Mouse (Mus musculus) thymus, adult 2 months (tissue): ENCODE measurements around the gene Spcs1. TPM values are rescaled to one million over a fixed set of nuclear protein-coding genes. Genes with fewer than 3 reads are reported as not detected.

Experiments used
- DNase-seq: peaks from one replicate; pipeline ENCODE4 v3.0.0; 2021
- H3K27ac ChIP-seq: fragments of 200-500 bp; 2 replicates; pipeline ENCODE4 v1.5.1; 2012; ENCODE audit warnings: low read length, control low read depth; ENCODE audit not compliant: control insufficient read depth, insufficient read depth
- H3K27me3 ChIP-seq: fragments of 200-500 bp; 2 replicates; pipeline ENCODE4 v1.6.1; 2012; ENCODE audit warnings: mild to moderate bottlenecking, low read length, moderate library complexity, mixed read lengths; ENCODE audit not compliant: control insufficient read depth, insufficient read depth
- H3K36me3 ChIP-seq: fragments of 200-500 bp; 2 replicates; pipeline ENCODE4 v1.6.1; 2012; ENCODE audit warnings: mild to moderate bottlenecking, low read length, moderate library complexity; ENCODE audit not compliant: control insufficient read depth, insufficient read depth
- H3K4me1 ChIP-seq: fragments of 200-500 bp; replicated peaks from 2 replicates; pipeline ENCODE4 v1.6.1; 2012; ENCODE audit warnings: low read length; ENCODE audit not compliant: control insufficient read depth, insufficient read depth
- H3K4me3 ChIP-seq: fragments of 200-500 bp; 2 replicates; pipeline ENCODE4 v1.5.1; 2012; ENCODE audit warnings: mild to moderate bottlenecking, low read length, control low read depth, moderate library complexity; ENCODE audit not compliant: control insufficient read depth, insufficient read depth
- CTCF ChIP-seq: fragments of 200-500 bp; IDR thresholded peaks from 2 replicates; pipeline ENCODE4 v1.5.1; 2012; ENCODE audit warnings: mild to moderate bottlenecking, control low read depth, low read length, moderate library complexity, borderline replicate concordance; ENCODE audit not compliant: control insufficient read depth, poor library complexity, insufficient read depth; ENCODE audit errors: extremely low read depth
- POLR2A ChIP-seq: fragments of 200-500 bp; IDR thresholded peaks from 2 replicates; pipeline ENCODE4 v1.6.1; 2012; ENCODE audit warnings: mild to moderate bottlenecking, low read length, control low read depth, moderate library complexity; ENCODE audit not compliant: control insufficient read depth, poor library complexity, insufficient read depth; ENCODE audit errors: extremely low read depth
- WGBS: fragments of 180-500 bp; shearing (Covaris S2); methylation state at CpG from one replicate; pipeline ENCODE4 v1.1.7; 2018; 5-methylcytosine and 5-hydroxymethylcytosine counted together
- polyA plus RNA-seq: library from polyadenylated mRNA; depleted of rRNA; stranded (reverse); fragments of >200 nt; gene quantifications from 2 replicates; pipeline ENCODE4 v1.2.3, GENCODE M21; 2012; rRNA removed

Spcs1 gene
- polyA plus RNA-seq, 1 experiment = 183 TPM

DNA sequence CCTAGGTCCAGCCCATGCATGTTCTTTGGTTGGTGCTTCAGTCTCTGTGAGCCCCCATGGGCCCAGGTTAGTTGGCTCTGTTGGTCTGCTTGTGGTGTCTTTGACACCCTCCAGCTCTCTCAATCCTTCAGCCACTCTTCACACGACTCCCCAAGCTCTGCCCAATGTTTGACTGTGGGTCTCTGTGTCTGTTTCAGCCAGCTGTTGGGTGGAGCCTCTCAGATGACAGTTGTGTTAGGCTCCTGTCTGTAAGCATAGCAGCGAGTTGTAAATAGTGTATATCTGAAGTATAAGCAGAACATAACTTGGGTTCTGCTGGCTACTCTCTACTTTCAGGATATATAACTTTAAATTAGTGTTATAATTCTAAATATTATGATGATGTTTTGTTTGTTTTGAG lies 43.0 kb downstream of the Spcs1 start:
- 93% methylated on average over 2 of the region's 2 CpGs for WGBS
- Histone ChIP-seq H3K27me3 (no peaks in the 10 kb centered on the region), H3K27ac (no peak overlapping the region), H3K36me3 (no peaks in the 10 kb centered on the region), H3K4me3 (no peak overlapping the region), H3K4me1 (no peaks in the 10 kb centered on the region)
- no peak for DNase-seq
- TF ChIP-seq POLR2A (no peak), CTCF (no peak)

GRCm38 (mm10) chr14:30951154-30951825 lies 50.2 kb downstream of the Spcs1 start, which contains the start of gene Nek4:
Gene Nek4 (plus strand): TSS chr14:30951377.
- H3K36me3 ChIP-seq = no peaks in the 10 kb centered on the region
- no peak within 1 kb of the TSS for H3K27ac ChIP-seq
- WGBS = under 1% methylated on average over 57 of the region's 57 CpGs
- peak; percentile 96 for DNase-seq
- no peaks in the 10 kb centered on the region for H3K27me3 ChIP-seq
- H3K4me3 ChIP-seq = peak within 1 kb of the TSS; percentile 70
- TF ChIP-seq CTCF = peak; percentile 60; the same call in 1 of the 2 replicates
- TF ChIP-seq POLR2A = peak; percentile 42; the same call in 1 of the 2 replicates
- H3K4me1 ChIP-seq = peaks cover 2% of the 10 kb centered on the region

DNA sequence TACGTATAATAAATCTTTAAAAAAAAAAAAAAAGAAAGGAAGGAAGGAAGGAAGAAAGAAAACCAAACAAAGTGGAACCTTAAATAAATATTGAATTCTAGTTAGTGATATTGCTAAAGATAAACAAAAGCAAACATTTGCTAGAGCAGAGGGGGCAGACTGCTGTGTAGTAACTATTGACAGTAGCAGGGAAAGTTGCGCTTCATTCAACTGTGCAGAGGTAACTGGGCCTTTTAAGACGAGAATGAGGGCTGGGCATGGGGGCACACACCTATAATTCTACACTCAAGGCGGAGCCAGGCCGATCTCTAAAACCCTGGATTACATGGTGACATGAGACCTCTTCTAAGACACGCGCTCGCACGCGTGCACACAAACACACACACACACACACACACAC lies 51.5 kb downstream of the Spcs1 start:
- WGBS = 98% methylated on average over 10 of the region's 10 CpGs
- Histone ChIP-seq H3K4me1 (peaks cover 2% of the 10 kb centered on the region), H3K27ac (no peak overlapping the region), H3K36me3 (no peaks in the 10 kb centered on the region), H3K4me3 (no peak overlapping the region), H3K27me3 (no peaks in the 10 kb centered on the region)
- TF ChIP-seq POLR2A = no peak
- no peak for TF ChIP-seq CTCF
- no peak for DNase-seq

Other genes starting within 250 kb of the Spcs1 start
- gene Tmem110, start 176.1 kb downstream of the Spcs1 start, polyA plus RNA-seq = 20.1 and 27.6 TPM in 2 replicates
- gene Mustn1, start 122.5 kb downstream of the Spcs1 start, polyA plus RNA-seq = 3.1 TPM in 2 replicates
- gene Itih4, start 115.2 kb downstream of the Spcs1 start, polyA plus RNA-seq = 1.4 and 3.6 TPM in 2 replicates
- 0.19 and 0.66 TPM in 2 replicates for gene Itih3, start 77.9 kb downstream of the Spcs1 start, polyA plus RNA-seq
- 0.09 and 0.97 TPM in 2 replicates for gene Itih1, start 58.4 kb downstream of the Spcs1 start, polyA plus RNA-seq
- 2.5 and 2.6 TPM in 2 replicates for gene Nek4, start 50.3 kb downstream of the Spcs1 start, polyA plus RNA-seq
- gene Glt8d1, start 272 bp downstream of the Spcs1 start, polyA plus RNA-seq = 11.9 and 13.6 TPM in 2 replicates
- 32.1 and 47.0 TPM in 2 replicates for gene Pbrm1, start 17.5 kb upstream of the Spcs1 start, polyA plus RNA-seq
- 24.0 and 32.9 TPM in 2 replicates for gene Gnl3, start 17.5 kb upstream of the Spcs1 start, polyA plus RNA-seq
- gene Smim4, start 127.3 kb upstream of the Spcs1 start, polyA plus RNA-seq = 77.4 and 91.1 TPM in 2 replicates
- 220 and 273 TPM in 2 replicates for gene Nt5dc2, start 129.4 kb upstream of the Spcs1 start, polyA plus RNA-seq
- 17.2 and 26.7 TPM in 2 replicates for gene Stab1, start 167.0 kb upstream of the Spcs1 start, polyA plus RNA-seq
- gene Tnnc1, start 206.6 kb upstream of the Spcs1 start, polyA plus RNA-seq = 4.2 and 103 TPM in 2 replicates
- gene Nisch, start 215.3 kb upstream of the Spcs1 start, polyA plus RNA-seq = 569 and 585 TPM in 2 replicates
- 1.9 and 2.4 TPM in 2 replicates for gene Sema3g, start 216.2 kb upstream of the Spcs1 start, polyA plus RNA-seq
- 7.4 and 8.0 TPM in 2 replicates for gene Phf7, start 249.6 kb upstream of the Spcs1 start, polyA plus RNA-seq
- 106 and 111 TPM in 2 replicates for gene Bap1, start 249.8 kb upstream of the Spcs1 start, polyA plus RNA-seq